Mouse (Mus musculus) NIH3T3 (cell line): Measurements from ENCODE around the gene Ap1m1.

Experiments
- DNase-seq: peaks from one replicate; pipeline ENCODE4 v3.0.0-alpha.2; 2012; ENCODE audit warnings: low read depth

Gene Ap1m1

DNA sequence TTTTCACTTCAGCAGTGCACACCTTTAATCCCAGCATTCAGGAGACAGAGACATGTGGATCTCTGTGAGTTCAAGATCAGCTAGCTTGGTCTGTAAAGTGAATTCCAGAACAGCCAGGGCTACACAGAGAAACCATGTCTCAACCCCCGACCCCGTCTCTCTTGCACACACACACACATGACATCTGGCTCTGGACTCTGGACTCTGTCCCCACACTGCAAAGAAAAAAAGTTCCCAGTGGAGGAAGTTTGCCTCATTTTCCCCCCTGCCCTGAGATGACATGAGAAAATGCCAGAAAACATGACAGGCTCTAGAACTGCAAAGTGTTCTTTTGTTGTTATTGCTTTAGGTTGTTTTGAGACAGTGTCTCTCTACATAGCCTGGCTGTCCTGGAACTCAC, 20.0 kb downstream of the Ap1m1 start:
- no peak for DNase-seq

DNA sequence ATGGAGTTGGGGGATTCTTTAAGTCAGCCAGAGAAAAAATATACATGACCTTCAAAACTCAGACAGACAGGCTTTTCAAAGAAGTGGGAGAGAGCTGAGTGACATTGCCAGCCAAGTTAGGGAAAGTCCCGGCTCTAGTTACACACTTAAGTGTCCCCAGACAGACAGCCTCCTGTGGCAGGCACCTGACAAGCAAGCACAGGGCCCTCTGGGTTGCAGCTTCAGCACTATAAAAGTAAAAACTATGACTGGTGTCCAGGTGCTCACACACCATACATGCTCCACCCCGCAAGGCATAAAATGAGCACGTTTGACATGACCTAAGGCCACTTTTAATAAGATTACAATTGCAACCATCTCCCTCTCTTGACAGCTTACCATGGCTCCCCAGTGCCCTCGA, 20.8 kb downstream of the Ap1m1 start:
- DNase-seq: no peak

DNA sequence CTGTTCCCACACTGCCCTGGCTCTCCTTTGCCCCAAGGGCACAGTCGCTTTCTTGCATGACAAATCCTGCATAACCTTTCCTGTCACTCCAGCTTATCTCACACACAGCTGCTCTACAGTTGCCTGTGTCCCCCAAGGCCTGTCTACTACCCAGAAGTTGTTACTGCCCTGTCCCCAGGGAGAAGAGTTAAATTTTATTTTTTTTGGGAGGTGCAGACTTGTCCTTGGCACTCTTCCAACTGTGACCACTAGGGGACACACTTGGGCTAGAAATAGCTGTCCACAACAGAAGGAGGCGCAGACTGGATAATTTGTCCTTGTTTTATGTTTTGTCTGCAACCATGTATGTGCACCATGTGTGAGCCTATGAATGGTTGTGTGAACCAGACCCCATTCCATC, 21.2 kb downstream of the Ap1m1 start:
- DNase-seq: peak; percentile 72

DNA sequence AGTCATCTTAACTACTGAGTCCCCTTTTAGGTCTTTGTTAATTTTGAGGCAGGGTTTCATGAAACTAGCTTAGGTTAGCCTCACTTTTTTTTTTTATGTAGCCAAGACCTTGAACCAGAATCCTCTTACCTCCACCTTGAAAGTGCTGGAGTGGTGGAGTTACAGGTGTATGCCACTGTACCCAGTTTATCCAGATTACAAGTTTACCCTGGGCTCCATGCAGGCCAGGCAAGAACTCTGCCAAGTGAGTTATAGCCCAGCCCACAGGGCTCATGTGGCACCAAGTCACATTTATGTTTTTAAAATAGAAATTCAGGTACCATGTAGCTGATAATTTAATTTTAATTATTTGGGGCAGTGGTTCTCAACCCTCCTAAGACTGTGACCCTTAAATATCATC, 21.6 kb downstream of the Ap1m1 start:
- DNase-seq: no peak

DNA sequence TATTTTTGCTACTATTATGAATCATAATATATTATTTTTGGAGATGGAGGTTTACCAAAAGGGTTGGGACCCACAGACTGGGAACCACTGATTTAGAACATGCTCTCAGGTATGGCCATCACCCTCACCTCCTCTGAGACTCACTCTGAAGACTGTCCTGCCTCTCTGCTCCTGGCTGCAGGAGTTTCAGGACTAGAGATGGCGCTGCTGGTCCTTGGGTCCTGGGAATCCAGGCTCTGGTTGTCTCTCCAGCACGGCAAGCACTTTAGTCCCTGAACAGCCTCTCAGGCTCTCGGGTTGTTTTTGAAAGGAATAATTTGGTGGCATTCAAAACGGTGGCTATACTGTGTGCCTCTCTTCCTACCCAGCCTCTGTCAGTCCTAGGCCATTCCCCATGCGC, 22.1 kb downstream of the Ap1m1 start:
- peak; percentile 52 for DNase-seq

DNA sequence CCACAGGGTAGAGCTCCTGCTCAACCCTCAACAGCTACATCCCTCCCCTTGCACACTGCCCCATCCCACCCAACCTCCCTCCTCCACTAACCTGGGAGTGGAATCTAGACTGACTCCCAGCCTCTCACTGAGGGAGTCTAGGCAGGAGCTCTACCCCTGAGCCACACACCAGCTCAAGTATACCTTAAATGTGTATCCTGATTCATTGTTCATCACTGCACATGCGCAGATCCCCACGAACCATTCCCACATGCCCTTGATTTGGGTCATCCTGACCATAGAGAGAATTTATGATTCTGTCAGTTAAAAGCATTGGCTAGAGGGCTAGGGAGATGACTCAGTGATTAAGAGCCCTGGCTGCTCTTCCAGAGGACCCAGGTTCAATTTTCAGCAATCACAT, 22.9 kb downstream of the Ap1m1 start:
- peak; percentile 73 for DNase-seq

DNA sequence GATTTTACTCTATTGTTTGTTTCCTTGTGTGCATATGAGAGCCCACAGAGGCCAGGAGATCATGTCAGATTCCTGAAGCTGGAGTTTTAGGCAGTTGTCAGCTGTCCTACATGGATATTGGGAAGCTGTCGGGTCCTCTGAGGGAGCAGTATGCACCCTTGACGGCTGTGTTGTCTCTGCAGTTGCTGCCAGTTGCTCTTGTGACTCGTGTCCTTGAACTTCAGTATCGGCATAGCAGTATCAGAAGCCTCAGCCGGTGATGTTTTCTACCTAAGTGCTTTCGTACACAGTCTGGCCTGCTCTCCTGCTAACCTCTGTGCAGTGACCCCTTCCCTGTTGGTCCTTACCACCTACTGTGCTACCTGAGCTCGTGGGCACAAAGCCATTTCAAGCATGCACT, 23.6 kb downstream of the Ap1m1 start:
- DNase-seq: no peak

DNA sequence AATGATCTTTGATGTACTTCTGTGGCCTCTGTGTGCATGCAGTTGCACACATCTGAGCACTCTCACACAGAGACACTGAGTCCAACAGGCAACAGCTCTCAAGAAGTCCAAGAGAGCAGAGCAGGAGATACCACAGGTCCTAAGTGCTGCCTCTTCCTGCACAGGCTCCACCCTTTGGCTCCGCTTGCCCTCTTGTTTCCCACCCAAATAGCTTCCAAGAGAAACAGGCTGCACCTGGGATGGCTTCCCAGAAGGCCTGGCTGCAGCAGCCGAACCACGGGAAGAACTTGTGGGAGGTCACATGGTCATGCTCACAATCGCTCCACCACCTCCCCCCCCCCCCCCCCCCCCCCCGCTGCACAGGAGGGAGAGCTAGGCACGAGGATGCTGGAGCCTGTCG, 25.5 kb downstream of the Ap1m1 start:
- peak; percentile 15 for DNase-seq

DNA sequence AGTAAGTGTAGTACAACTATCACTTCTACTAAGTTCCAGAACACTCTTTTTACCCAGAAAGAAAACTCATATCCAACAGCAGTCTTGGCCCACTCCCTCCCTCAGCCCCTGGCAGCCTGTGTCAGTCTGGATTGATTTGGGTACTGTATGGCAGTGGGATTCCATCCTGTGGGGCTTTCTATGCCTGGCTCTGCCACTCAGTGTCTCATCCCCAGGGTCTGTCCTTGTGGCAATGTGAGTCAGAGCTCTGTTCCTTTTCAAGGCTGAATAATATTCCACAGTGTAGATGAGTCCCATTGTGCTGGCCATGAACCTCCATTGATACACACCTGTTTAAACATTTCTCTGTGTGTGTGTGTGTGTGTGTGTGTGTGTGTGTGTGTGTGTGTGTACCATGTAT, 26.9 kb downstream of the Ap1m1 start:
- DNase-seq: no peak

DNA sequence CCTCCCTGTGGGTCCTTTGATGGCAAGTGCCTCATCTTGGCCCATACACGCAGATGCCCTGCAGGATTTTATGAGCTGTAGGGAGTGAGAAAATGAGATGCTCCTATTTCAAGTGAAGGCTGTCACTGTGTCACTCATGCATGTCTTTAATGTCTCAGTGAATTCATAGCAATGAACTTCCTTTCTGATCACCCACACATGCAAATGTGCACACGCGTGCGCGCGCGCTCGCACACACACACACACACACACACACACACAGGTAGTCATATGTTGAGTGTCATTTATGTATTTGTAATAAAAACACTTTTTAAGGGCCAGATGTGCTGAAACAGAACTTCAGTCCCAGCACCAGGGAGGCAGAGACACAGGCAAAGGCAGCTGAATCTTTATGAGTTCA, 27.3 kb downstream of the Ap1m1 start:
- DNase-seq: no peak

DNA sequence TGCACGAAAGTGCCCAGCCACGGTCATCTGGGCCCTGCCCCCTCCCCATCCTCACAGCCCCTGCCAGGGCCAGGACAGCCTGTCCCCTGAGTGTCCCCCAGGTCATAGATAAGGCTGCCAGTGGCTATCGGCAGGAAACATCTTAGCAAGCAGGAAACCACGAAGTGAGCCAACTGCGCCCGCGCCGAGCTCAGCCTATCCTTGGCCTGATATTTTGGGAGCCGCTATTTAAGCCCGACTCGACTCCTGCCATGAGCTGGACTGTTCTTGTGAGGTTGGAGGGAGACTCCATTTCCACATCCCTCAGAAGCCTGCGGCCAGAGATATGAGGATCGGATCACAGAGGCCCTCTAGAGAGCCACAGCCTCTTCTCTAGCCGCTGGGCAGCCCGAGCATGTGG, 28.5 kb downstream of the Ap1m1 start:
- no peak for DNase-seq

DNA sequence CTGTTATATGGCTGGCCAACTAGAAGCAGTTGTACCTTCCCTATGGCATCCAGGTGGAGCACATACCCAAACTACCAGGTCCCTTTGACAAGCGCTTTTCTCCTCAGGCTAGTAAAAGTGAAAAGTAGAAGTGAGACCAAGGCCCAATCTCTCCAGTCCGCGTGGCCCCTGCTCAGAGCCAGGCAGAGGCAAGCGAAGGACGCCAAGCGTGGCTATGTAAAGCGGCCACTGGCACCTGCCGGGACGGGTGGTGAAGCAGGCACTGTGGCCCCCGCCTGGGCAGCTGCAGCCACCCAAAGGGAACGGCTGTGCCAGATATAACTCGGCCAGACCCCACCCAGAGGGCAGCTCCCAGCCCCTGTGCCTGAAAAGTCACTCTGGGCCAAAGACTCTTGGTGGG, 30.8 kb downstream of the Ap1m1 start:
- no peak for DNase-seq

DNA sequence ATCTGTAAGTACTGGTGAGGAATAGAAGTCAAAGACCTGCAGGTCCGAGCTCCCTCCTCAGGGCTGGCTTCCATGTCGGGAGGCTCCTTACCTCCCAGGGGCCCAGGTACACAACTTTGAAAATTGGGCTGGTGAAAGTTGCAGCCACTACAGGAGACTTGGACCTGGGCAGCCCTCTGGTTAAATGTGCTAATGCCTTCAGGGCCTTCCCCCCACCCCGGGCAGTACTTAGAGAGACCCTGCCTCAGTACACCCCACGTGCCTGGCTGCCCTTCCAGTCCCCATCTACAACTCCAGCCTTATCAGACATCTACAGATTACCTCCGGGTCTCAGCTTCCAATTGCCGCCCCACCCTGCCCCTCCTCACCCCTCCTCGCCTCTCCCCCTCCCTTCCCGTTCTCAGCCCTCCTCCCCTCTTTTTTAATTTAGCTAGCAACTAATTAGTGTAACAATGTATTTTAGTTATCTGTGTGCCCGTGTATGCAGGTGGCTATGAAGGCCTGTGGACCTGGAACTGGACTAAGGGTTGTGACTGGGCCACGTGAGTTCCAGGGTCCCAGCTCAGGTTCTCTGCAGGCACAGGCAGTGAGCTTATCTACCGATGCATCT, 31.3 kb downstream of the Ap1m1 start:
- DNase-seq: no peak

DNA sequence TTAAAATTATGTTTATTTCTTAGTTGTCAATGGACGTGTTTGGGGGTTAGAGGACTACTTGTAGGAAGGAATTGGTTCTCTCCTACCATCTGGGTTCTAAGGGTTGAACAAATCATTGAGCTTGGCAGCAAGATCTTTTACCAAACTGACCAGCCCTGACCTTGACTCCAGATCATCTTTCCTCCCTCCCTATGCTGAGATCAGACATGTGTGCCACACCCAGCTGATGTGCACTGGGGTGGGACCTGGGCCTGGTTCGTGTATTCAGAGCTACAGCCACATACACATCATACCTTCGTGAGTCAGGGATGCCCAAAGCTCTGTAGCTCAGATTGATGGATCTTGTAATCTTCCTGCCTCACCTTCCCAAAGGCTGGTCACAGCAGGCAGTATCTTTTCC, 31.9 kb downstream of the Ap1m1 start:
- DNase-seq: no peak

DNA sequence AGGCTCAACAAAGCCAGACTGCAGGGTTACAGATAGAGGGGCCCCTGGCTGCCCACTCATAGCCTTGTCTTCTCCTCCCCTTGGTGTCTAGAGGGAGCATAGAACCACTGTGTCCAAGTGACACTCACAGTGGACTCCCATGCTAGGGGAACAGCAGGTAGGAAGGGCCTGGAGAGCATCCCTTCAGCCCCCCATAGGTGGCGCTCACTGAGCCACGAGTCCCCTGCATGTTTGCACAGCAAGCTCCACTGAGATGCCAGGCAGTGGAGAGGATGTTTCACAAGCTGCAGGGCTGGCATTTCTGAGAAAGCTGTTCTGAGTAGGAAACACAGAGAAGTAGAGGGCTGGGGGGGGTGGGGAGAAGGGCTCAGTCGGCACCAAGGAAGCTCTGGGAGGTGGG, 32.5 kb downstream of the Ap1m1 start:
- peak; percentile 88 for DNase-seq

DNA sequence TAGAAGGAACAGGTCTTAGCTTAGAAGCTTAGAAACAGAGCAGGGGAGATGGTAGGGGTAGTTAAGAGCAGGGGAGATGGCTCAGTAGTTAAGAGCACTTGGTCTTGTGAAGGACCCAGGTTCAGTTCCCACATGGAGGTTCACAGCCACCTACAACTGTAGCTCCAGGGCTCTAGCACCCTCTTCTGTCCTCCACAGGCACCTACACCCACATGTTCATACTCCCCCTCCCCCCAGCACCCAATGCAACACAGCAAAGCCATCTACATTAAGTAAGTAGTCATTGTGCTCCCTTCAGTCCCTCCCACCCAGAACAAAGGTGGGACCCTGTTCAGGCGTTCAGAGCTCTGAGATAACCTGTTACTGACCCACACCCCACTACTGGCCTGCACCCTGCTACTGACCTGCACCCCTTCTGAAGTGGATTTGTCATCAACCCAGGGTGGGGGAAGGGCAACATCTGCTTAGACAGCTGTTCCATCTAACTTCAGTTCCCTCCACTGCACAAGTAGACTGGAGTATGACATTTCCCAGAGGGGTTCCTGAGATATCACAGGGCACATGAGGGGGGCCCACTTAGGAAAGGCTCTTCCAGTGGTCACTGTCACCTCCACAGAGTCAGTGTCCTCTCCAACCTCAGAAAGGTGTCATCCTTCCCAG, 33.4 kb downstream of the Ap1m1 start:
- DNase-seq: no peak

DNA sequence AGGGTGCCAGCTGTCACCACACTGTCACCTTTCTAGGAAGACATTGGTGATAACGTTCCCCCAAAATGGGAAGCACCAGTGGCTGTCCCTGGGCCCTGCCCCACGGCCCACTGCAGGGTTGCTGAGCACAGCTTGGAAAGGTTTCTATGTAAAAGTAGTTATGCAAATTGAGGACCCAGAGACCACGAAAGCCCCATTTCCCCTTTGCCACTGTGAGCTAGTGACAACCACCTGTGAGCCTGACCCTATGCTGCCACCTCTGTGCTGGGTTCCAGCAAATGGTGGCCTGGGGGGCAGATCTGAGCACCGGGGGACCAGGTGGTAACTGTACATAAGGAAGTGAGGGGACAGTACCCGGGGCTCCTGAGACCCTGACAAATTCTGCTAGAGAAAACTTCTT, 34.0 kb downstream of the Ap1m1 start:
- DNase-seq: no peak

DNA sequence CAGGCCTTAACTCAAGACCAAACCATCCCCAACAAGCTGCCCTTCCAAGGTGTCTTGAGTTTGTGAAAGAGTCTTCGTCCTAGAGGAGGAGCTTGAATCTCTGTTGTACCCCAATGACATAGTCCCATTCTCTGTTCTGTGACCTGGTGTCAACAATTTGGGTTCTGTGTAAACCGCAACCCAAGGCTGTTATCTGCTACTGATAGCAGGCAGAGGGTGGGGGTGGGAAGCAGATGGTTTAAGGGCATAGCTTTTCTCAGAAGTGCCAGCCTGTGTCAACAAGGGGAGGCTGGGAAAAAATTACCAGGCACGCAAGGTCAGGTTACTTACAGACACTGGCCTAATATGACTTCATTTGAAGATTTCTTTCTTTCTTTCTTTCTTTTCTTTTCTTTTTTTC, 37.4 kb downstream of the Ap1m1 start:
- DNase-seq: no peak

DNA sequence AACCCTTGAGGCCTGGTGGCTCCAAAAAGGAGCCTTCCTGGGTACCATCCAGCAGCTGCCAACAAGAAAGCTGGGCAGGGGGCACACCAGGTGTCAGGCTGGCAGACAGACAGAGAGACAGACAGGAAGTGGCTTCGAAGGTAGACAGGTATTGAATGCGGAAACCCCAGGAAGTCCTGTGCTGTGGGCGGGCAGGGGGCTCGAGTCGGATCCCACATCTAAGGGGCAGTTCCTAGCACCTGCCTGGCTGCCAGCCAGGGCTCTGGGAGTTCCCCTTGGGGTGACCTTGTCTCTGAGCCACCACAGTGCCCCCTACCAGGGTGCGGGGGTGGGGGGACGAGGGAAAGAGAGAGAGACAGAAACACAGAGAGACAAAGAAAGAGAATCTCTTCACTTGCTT, 39.3 kb downstream of the Ap1m1 start:
- DNase-seq: no peak

DNA sequence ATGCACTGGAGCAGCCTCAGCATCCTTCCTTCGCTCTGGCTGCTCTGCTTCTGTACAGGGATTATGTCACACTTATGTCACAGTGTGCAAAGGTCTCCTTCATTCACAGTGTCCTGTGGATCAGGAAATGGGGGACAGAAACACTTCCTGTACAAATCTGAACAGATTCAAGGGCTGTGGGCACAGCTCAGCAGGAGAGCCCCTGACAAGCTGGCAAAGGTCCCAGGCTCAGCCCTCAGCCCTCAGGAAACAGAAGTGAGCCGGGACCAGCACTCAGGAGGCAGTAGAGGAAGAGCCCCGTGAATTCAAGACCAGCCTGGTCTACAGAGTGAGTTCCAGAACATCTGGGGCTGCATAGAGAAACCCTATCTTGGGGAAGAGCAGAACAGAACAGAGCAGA, 41.8 kb downstream of the Ap1m1 start:
- DNase-seq: no peak

DNA sequence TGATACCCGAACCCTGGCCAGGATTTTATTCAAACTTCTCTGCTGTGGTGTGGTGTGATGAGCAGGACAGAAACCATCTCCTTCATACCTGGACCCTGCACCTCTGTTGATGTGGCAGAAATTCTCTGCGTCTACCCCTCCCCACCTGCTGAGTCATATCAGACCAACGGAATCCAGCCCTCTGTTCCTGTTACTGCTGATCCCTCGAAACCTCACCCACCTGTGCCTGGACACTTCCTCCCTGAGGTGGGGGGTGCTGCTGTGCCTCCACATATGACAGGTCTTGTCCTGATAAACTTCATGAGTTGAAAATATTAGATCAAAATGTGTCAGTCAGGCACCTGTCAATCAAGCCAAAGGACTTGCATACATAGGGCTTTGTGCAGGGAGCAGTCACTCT, 45.5 kb downstream of the Ap1m1 start:
- DNase-seq: no peak

DNA sequence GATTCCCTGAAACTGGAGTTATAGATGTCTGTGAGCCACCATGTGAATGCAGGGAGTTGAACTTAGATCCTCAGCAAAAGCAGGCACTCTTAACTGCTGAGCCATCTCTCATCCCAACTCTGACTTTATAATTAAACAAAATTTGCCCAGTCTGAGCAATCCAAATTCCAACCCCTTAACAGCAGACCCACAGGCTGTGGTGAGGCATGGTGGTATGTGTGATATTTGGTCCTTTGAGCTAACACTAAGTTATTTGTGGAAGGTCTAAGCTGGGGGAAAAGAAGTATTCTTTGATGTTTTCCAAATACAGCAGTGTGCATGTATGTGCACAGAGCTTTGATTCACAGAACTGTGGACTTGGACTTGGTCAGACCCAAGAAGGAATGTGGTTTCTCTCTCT, 49.2 kb downstream of the Ap1m1 start:
- DNase-seq: peak; percentile 29

DNA sequence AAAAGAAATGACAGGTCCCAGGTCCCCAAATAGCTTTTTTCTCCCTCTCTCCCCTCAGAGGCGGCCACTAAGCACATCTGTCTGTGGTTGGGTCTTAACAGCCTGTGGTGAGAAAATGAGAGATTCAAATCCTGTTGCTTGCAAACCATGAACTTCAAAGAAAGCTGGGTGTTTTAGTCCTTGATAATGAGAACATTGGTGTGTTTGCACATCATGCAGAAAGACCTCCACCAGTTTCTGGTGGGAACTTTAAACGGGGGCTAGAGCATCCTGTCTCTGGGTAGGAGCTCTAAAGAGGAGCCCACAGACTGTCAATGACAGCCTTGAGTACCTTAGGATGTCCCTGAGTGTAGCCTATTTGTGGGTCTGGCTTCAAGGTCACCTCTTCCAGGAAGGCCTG, 51.3 kb downstream of the Ap1m1 start:
- DNase-seq: no peak

DNA sequence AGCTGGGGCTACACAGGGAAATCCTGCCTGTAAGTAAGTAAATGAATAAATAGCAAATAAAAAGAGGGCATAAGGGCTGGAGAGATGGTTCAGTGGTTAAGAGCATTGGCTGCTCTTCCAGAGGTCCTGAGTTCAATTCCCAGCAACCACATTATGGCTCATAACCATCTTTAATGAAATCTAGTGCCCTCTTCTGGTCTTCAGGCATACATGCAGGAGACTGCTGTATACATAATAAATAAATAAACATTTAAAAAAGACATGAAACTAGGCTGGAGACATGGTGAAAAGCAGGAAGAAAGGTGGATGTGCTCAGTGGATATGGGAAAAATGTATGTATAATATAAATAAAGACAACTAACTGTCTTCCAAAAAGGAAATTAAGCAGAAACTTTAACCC, 53.5 kb downstream of the Ap1m1 start:
- no peak for DNase-seq
